Mouse (Mus musculus): ENCODE results near the gene Txndc9. TPM values are rescaled to one million over a fixed set of nuclear protein-coding genes. Genes with fewer than 3 reads are reported as not detected.

Txndc9 gene
- polyA plus RNA-seq, 1 experiment from 2014 or later: 103 TPM

DNA sequence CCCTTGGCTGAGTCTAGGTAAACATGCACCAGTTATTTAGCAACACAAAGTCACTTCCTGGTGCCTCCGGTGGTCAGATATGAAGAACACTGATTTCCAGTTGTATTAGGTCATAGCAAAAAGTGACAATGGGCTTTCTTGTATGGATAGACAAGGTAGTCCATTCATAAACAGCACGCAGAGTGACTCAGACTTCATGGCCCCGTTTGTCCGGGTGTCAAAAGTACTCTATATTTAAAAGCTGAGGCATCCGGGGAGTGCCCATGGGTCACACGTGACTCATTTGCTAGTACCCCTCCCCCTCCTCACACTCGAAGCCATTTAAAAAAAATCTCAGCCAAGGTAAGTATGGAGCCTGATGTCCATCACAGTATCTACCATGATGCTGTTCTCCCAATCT is 42.9 kb downstream of the Txndc9 start:
- Histone ChIP-seq H3K4me2 (replicated peaks; ENCODE audit: low read depth) (no peak overlapping the region), H3K9me3 (ENCODE audit: control insufficient read depth) (no peaks in the 10 kb centered on the region), H3K27ac (ENCODE audit: low read depth, low read length) (no peak overlapping the region), H3K4me1 (replicated peaks; ENCODE audit: control insufficient read depth, insufficient read depth, low read length) (no peaks in the 10 kb centered on the region), H3K36me3 (ENCODE audit: control insufficient read depth, insufficient read depth) (no peaks in the 10 kb centered on the region), H3K27me3 (replicated peaks; ENCODE audit: control insufficient read depth, insufficient read depth, low read length) (no peaks in the 10 kb centered on the region), H3K4me3 (ENCODE audit: low read depth, low read length) (no peak overlapping the region), H3K9ac (ENCODE audit: low read depth, low read length) (no peak overlapping the region)
- ATAC-seq: no peak
- no peak for TF ChIP-seq CTCF (IDR thresholded peaks at IDR 0.05; ENCODE audit: low read depth)
- WGBS: 74% methylated on average over 7 of the region's 7 CpGs

- Histone ChIP-seq H3K27me3 (replicated peaks; ENCODE audit: control insufficient read depth, insufficient read depth, low read length) (no peaks in the 10 kb centered on the region), H3K4me1 (replicated peaks; ENCODE audit: control insufficient read depth, insufficient read depth, low read length) (no peaks in the 10 kb centered on the region), H3K27ac (ENCODE audit: low read depth, low read length) (no peak overlapping the region), H3K4me2 (replicated peaks; ENCODE audit: low read depth) (no peak overlapping the region), H3K36me3 (ENCODE audit: control insufficient read depth, insufficient read depth) (no peaks in the 10 kb centered on the region), H3K4me3 (ENCODE audit: low read depth, low read length) (no peak overlapping the region), H3K9ac (ENCODE audit: low read depth, low read length) (no peak overlapping the region), H3K9me3 (ENCODE audit: control insufficient read depth) (no peaks in the 10 kb centered on the region)
- 56% methylated on average over 2 of the region's 2 CpGs for WGBS
- ATAC-seq: no peak
- TF ChIP-seq CTCF (IDR thresholded peaks at IDR 0.05; ENCODE audit: low read depth): no peak
Observed at GRCm38 (mm10) chr1:37948906-37949305, 48.8 kb downstream of the Txndc9 start.

Other genes starting within 250 kb of the Txndc9 start
- gene Tsga10, start 131.5 kb downstream of the Txndc9 start, polyA plus RNA-seq (2015; fragmentation: Nextera tagmentation; extraction: Ambion mirVana): 2.0 and 2.1 TPM in 2 replicates
- gene Lipt1, start 126.2 kb downstream of the Txndc9 start, polyA plus RNA-seq (2015; fragmentation: Nextera tagmentation; extraction: Ambion mirVana): 4.1 and 4.7 TPM in 2 replicates
- 31.0 and 32.3 TPM in 2 replicates for gene Mitd1, start 107.5 kb downstream of the Txndc9 start, polyA plus RNA-seq (2015; fragmentation: Nextera tagmentation; extraction: Ambion mirVana)
- gene Mrpl30, start 107.4 kb downstream of the Txndc9 start, polyA plus RNA-seq (2015; fragmentation: Nextera tagmentation; extraction: Ambion mirVana): 261 and 264 TPM in 2 replicates
- not detected in 2 replicates for gene Lyg2, start 81.4 kb downstream of the Txndc9 start, polyA plus RNA-seq (2015; fragmentation: Nextera tagmentation; extraction: Ambion mirVana)
- gene Lyg1, start 40.1 kb downstream of the Txndc9 start, polyA plus RNA-seq (2015; fragmentation: Nextera tagmentation; extraction: Ambion mirVana): not detected in 2 replicates
- gene Eif5b, start 117 bp upstream of the Txndc9 start, polyA plus RNA-seq (2015; fragmentation: Nextera tagmentation; extraction: Ambion mirVana): 14.8 and 17.2 TPM in 2 replicates
- 9.5 and 10.1 TPM in 2 replicates for gene Rev1, start 131.9 kb upstream of the Txndc9 start, polyA plus RNA-seq (2015; fragmentation: Nextera tagmentation; extraction: Ambion mirVana)